Mouse (Mus musculus): ENCODE measurements around the gene Slc12a8. TPM values are rescaled to one million over a fixed set of nuclear protein-coding genes. Genes with fewer than 3 reads are reported as not detected.
A peak's percentile ranks its signal among the peaks of the same experiment; 100 is the strongest.
"Not testable (repeated sequence)": the region's sequence is repeated elsewhere in the genome, so short reads cannot be mapped to it uniquely, and the experiment has no call there.

Gene Slc12a8
- polyA plus RNA-seq (2017; shearing (Covaris generic)): 1 to 10 TPM; 3.4 to 6.0 TPM

GRCm38 (mm10) chr16:33516807-33517565, at the start of gene Slc12a8:
Gene Slc12a8, plus strand, starts transcription at chr16:33517328.
- no peak for ATAC-seq

GRCm38 (mm10) chr16:33467451-33467850, 49.7 kb upstream of the Slc12a8 start:
- ATAC-seq: no peak

- ATAC-seq: no peak
Measured at GRCm38 (mm10) chr16:33469973-33470372, 47.2 kb upstream of the Slc12a8 start.

- ATAC-seq: no peak
Measured at GRCm38 (mm10) chr16:33474381-33474780, 42.7 kb upstream of the Slc12a8 start.

DNA sequence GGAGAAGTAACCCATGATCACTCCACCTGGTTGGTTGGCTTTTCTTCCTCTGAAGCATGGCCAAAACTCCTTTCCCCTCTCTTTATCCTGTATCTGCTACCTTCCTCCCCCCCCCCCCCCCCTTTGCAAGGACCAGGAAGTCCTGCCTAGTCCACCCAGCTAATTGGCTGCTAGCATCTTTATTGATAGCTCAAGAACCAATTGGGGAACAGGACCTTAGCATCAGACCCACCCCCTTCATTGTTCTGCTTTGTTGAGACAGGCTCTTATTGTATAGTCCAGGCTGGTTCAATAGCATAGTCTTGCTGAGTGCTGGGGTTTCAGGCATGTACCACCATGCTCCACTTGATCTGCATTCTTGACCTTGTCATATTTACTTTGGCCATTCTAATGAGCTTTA, 37.2 kb upstream of the Slc12a8 start:
- no peak for ATAC-seq

DNA sequence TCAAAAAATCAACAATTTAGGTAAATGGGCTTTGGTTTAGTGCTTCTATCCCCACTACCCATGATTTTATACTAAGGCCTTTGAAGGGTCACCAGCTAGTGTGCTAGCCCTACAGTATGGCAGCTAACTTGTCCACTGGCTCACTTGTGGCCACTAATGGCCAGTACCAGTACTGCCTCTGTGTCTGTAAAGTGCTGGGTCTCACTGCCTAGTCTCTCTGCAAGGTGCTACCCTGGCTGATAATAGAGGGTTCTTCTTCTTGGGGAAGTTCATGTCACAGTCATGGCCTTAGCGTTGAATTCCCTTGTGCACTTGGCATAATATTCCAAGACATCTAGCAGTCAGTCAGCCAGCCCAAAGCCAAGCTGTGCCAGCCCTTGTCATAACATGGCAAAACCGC, 36.0 kb upstream of the Slc12a8 start:
- ATAC-seq: peak; percentile 73

DNA sequence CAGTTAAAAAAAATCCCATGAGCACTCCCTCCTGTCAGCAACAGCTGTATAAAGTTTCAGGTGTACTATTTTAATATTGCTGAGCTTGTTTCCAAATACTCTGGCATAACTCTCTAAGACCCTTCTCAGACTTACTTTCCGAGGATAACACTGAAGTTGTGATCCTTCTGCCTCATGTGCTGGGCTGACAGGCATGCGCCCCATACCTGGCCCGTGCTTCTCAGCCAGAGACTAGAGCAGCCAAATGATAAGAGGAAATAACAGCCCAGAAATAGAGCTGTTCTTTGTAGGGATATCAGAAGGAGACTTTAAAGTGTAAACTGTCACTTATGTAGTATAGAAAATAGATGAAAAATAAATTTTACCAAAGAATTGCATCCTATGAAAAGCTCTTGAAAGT, 34.8 kb upstream of the Slc12a8 start:
- no peak for ATAC-seq

DNA sequence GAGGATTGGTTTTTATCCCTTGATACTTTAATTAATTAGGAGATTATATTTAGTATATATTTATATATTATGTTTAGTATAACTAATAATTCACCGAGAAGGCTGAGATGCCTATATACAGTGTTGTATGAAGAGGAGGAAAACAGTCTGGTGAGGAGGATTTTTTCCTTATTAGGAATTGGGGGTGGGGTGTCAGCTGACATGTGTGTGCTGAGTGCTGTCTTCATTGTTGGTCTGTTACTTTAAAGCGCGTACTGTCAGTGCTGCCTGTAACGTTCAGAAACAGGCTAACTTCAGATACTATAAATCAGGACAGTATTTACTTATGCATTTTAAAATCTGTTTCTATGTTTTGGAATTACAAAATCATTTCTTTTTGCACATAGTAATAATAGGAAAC, 29.4 kb upstream of the Slc12a8 start:
- ATAC-seq: no peak

DNA sequence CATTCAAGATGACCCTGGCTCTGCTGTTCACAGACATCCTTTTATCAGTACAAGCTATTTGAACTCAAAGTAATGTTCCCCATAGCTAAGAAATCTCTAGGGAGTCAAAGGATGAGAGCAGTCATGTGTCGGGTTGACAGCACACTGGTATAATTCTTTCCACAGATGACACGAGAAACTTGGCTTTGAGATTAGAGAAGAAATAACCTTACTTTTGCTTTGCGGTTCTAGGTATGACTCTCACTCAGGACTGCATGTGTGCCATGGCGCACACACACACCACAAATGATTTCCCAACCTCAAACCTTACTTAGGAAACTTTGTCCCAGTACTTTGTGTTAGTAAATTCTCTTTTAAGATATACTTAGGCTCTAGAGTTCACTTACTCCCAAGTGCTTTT, 22.8 kb upstream of the Slc12a8 start:
- ATAC-seq: no peak

DNA sequence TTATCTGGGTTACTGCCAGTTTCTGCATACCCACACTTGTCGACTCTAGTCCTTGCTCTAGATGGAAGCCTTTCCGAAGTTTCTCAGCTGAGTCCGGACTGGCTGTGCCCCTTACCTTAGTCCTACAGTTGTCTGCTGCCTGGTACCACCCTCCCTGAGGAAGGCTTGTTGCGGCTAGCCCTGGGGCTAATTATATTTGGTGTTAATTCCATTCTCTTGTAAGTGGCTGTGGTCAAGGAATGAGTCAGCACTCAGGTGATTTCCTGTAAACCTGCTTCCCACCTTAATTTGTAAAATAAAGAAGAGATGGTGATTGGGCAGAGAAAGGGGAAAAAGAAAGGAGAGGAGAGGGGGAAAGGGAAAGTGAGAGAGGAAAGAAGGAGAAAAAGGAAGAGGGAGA, 9.0 kb upstream of the Slc12a8 start:
- ATAC-seq: no peak

DNA sequence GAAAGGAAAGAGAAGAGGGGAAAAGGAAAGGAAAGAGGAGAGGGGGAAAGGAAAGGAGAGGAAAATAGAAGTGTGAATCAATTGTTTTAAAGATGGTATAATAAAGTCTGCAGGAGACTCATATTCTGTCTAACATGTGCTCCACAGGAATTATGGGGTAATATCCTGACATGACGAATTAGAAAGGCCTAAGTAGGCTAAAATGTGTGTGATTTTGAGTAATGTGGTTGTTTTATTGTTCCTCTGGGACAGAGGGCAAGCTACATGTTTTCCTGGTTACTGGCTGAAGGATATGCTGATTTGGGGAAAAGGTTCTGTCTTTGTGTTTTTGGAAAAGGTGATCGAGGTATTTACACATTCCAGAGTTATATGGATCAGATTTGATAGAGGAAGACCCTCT, 7.9 kb upstream of the Slc12a8 start:
- ATAC-seq: not testable (repeated sequence)

- not testable (repeated sequence) for ATAC-seq
Measured at GRCm38 (mm10) chr16:33510856-33511255, 6.3 kb upstream of the Slc12a8 start.

- no peak for ATAC-seq
Measured at GRCm38 (mm10) chr16:33512555-33512954, 4.6 kb upstream of the Slc12a8 start.

DNA sequence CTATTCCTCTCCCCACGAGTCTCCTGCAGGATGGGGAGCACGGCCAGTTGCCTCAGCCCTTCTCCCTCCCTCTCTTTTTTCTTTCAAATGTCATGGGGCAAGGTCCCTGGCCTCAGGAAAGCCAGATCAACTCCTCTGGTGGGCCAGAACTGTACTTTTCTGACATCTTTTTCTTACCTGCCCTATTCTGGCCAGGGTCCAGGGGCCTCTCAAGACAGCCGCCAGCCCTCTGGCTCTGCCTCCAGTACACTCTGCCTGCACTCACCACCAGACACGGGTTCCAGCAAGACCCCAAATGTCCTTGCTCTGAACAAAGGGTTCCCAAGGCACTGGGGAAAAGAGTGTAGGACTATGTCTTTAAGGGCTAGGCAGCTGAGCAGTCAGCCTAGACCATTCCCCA, 499 bp downstream of the Slc12a8 start:
- no peak for ATAC-seq

DNA sequence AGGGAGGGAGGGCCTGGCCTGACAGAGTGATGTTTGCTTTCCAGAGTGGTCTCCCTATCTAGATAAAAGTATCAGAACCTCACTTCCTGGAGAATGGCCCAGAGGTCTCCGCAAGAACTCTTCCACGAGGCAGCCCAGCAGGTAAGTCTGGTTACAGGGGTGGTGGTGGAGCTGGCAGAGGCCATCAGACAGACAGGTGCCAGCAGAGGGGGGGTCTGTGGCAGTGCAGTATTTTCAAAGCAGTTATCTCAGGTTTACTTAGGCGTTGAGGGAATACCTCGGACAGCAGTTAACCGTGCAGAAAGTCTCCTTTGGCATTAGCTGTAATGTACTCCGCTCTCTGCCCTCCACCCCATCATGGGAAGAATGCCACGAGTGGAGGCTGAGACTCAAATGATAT, 1.1 kb downstream of the Slc12a8 start:
- ATAC-seq: no peak

DNA sequence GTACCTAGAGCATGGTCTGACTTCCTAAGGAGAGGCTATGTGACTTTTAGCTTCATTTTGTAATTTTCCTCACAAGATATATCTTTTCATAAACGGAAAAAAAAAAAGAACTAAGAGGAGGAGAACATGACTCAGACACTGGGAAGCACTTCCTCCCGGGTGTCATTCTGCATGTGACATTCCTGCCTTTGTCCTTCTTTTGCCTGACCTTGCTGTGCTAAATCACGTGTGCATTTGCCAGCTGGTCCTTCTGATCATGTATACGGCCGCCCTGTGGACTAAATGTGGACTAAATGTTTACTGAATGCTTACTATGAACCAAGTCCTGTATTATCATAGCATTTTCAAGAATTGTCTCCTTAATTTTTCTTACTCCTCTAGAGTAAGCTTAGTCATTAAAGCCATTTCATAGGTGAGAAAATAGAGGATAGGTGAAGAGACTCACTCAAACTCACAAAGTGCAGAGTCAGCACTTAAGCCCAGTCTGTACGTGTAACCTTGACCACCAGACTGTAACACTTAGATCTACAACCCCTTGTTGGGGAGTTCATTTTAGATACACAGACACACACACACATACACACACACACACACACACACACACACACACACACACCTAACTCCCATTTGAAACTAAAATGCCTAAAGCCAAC, 2.9 kb downstream of the Slc12a8 start:
- no peak for ATAC-seq

- no peak for ATAC-seq
Measured at GRCm38 (mm10) chr16:33522516-33522915, 5.4 kb downstream of the Slc12a8 start.

GRCm38 (mm10) chr16:33523571-33523970, 6.4 kb downstream of the Slc12a8 start:
- ATAC-seq: no peak

- ATAC-seq: no peak
Measured at GRCm38 (mm10) chr16:33529502-33530454, 12.7 kb downstream of the Slc12a8 start.

- ATAC-seq: no peak
Measured at GRCm38 (mm10) chr16:33531184-33531583, 14.1 kb downstream of the Slc12a8 start.

GRCm38 (mm10) chr16:33536456-33536855, 19.3 kb downstream of the Slc12a8 start:
- no peak for ATAC-seq

GRCm38 (mm10) chr16:33537499-33538225, 20.5 kb downstream of the Slc12a8 start:
- no peak for ATAC-seq

Measured in activated CD4-positive, CD25-positive, alpha-beta regulatory T cell, adult 4 months (primary cell).